Mouse (Mus musculus) brain, embryonic 14.5 days (tissue): ENCODE results near the gene C1qtnf5.

Experiments used
- CTCF ChIP-seq: fragments of 200-500 bp; IDR thresholded peaks from 2 replicates; pipeline ENCODE4 v1.5.1; 2012; ENCODE audit warnings: inconsistent platforms, mild to moderate bottlenecking, moderate library complexity, borderline replicate concordance; ENCODE audit not compliant: insufficient read depth, insufficient read length; ENCODE audit errors: extremely low read depth
- POLR2A ChIP-seq: fragments of 200-500 bp; IDR thresholded peaks from 2 replicates; pipeline ENCODE4 v1.6.1; 2012; ENCODE audit warnings: mild to moderate bottlenecking, inconsistent platforms, borderline replicate concordance; ENCODE audit not compliant: poor library complexity, insufficient read depth, insufficient read length, severe bottlenecking; ENCODE audit errors: extremely low read depth

- TF ChIP-seq CTCF (no peak), POLR2A (no peak)
Measured at GRCm38 (mm10) chr9:44082266-44082665, 24.8 kb upstream of the C1qtnf5 start.
